Comparison of ENCODE assay signal across 28 mouse cellular contexts in genomic region chr1:93966489-93966888, GRCm38 (mm10). TPM values are rescaled to one million over a fixed set of nuclear protein-coding genes. Genes with fewer than 3 reads are reported as not detected.
DNase-seq lines count a peak whose midpoint lies in the region; ATAC-seq and TF ChIP-seq lines count a peak whose summit lies in the region.
"Not testable (repeated sequence)": the region's sequence is repeated elsewhere in the genome, so short reads cannot be mapped to it uniquely, and the experiment has no call there.
"Had no signal": no experiment of that assay in that cellular context is flagged by ENCODE, and none has a peak within 500 bp of the region (broad histone marks: within the 10 kb centered on the region; RNA-seq: fewer than 3 reads in every experiment).

No protein-coding gene starts in this region.

- not testable (repeated sequence) for DNase-seq in G1E (ENCODE audit: low spot score); embryonic facial prominence, embryonic 14.5 days (ENCODE audit: low spot score); lung, embryonic 14.5 days; stomach, postnatal 0 days (ENCODE audit: low spot score)

- ATAC-seq in G1E (ENCODE audit: extremely low read depth, insufficient number of reproducible peaks, low FRiP score, poor library complexity, severe bottlenecking) = peak; percentile 22; the same call in 1 of the 2 replicates
- 0 out of 2 replicates have a peak, but pooled peaks have one; percentile 37 for ATAC-seq in embryonic facial prominence, embryonic 14.5 days (ENCODE audit: low read depth)
- 0 out of 2 replicates have a peak, but pooled peaks have one; percentile 45 for ATAC-seq in heart, embryonic 12.5 days (ENCODE audit: insufficient number of reproducible peaks, low FRiP score)
- peak; percentile 59 for ATAC-seq in intestine, embryonic 16.5 days
- 0 out of 2 replicates have a peak, but pooled peaks have one; percentile 43 for ATAC-seq in kidney, embryonic 15.5 days (replicated peaks; ENCODE audit: low FRiP score)
- peak; percentile 35; the same call in 1 of the 2 replicates for ATAC-seq in lung, embryonic 14.5 days (ENCODE audit: insufficient read depth)
- peak; percentile 54; the same call in 1 of the 2 replicates for ATAC-seq in megakaryocyte progenitor cell, adult 5-6 weeks (replicated peaks; ENCODE audit: poor library complexity)
- peak; percentile 42; the same call in 1 of the 2 replicates for ATAC-seq in stomach, postnatal 0 days (ENCODE audit: low FRiP score, low TSS enrichment)

- TF ChIP-seq EP300 in stomach, postnatal 0 days (optimal IDR thresholded peaks at IDR 0.05) = not testable (repeated sequence)

- not testable (repeated sequence) for H3K9ac ChIP-seq in embryonic facial prominence, embryonic 14.5 days (ENCODE audit: low read depth, low read length); heart, embryonic 12.5 days; intestine, embryonic 16.5 days (ENCODE audit: low read depth, low read length); kidney, embryonic 15.5 days; lung, embryonic 14.5 days; stomach, postnatal 0 days (ENCODE audit: low read length)

- H3K4me3 ChIP-seq in G1E (ENCODE audit: low read depth, low read length); embryonic facial prominence, embryonic 14.5 days (ENCODE audit: low read depth, low read length); heart, embryonic 12.5 days; intestine, embryonic 16.5 days (ENCODE audit: low read length); kidney, embryonic 15.5 days (replicated peaks); lung, embryonic 14.5 days (ENCODE audit: low read depth, low read length); stomach, postnatal 0 days (ENCODE audit: low read depth, low read length): not testable (repeated sequence)

- not testable (repeated sequence) for H3K27ac ChIP-seq in embryonic facial prominence, embryonic 14.5 days (replicated peaks; ENCODE audit: low read depth, low read length); heart, embryonic 12.5 days (ENCODE audit: poor library complexity, severe bottlenecking); intestine, embryonic 16.5 days (ENCODE audit: low read length); kidney, embryonic 15.5 days; lung, embryonic 14.5 days (ENCODE audit: low read depth); stomach, postnatal 0 days (replicated peaks)

- not testable (repeated sequence) for H3K4me1 ChIP-seq in G1E (ENCODE audit: insufficient read depth, low read depth, low read length); embryonic facial prominence, embryonic 14.5 days (ENCODE audit: control insufficient read depth, insufficient read depth, low read length); heart, embryonic 12.5 days (replicated peaks); intestine, embryonic 16.5 days (ENCODE audit: control insufficient read depth, insufficient read depth, low read length); kidney, embryonic 15.5 days; lung, embryonic 14.5 days (ENCODE audit: insufficient read depth); stomach, postnatal 0 days (replicated peaks; ENCODE audit: control insufficient read depth, insufficient read depth)

- H3K27me3 ChIP-seq in G1E (ENCODE audit: insufficient read depth, low read length); embryonic facial prominence, embryonic 14.5 days (replicated peaks; ENCODE audit: control insufficient read depth, insufficient read depth, low read length); heart, embryonic 12.5 days (replicated peaks); intestine, embryonic 16.5 days (replicated peaks; ENCODE audit: control insufficient read depth, insufficient read depth, low read length); kidney, embryonic 15.5 days; lung, embryonic 14.5 days (ENCODE audit: insufficient read depth, low read length); stomach, postnatal 0 days (ENCODE audit: control insufficient read depth, insufficient read depth, low read length): not testable (repeated sequence)

- WGBS in embryonic facial prominence, embryonic 14.5 days = no CpG with 5 or more reads among the region's 1 CpGs
- no CpG with 5 or more reads among the region's 1 CpGs for WGBS in heart, embryonic 12.5 days
- no CpG with 5 or more reads among the region's 1 CpGs for WGBS in intestine, embryonic 16.5 days
- no CpG with 5 or more reads among the region's 1 CpGs for WGBS in kidney, embryonic 15.5 days
- no CpG with 5 or more reads among the region's 1 CpGs for WGBS in lung, embryonic 14.5 days
- no CpG with 5 or more reads among the region's 1 CpGs for WGBS in stomach, postnatal 0 days

- TF ChIP-seq CTCF in G1E (IDR thresholded peaks at IDR 0.05; ENCODE audit: low read depth, low read length); lung, embryonic 14.5 days (IDR thresholded peaks at IDR 0.05; ENCODE audit: low read depth); stomach, postnatal 0 days (IDR thresholded peaks at IDR 0.05; ENCODE audit: low read depth): not testable (repeated sequence)

- H3K4me2 ChIP-seq in embryonic facial prominence, embryonic 14.5 days (ENCODE audit: low read depth, low read length); heart, embryonic 12.5 days; intestine, embryonic 16.5 days (ENCODE audit: low read depth, low read length); kidney, embryonic 15.5 days; lung, embryonic 14.5 days; stomach, postnatal 0 days (replicated peaks; ENCODE audit: low read depth): not testable (repeated sequence)

- not testable (repeated sequence) for H3K36me3 ChIP-seq in G1E (replicated peaks); embryonic facial prominence, embryonic 14.5 days (ENCODE audit: control insufficient read depth, insufficient read depth, low read length); heart, embryonic 12.5 days; intestine, embryonic 16.5 days (ENCODE audit: control insufficient read depth, insufficient read depth, low read length); kidney, embryonic 15.5 days; lung, embryonic 14.5 days (ENCODE audit: insufficient read depth); stomach, postnatal 0 days (ENCODE audit: control insufficient read depth, insufficient read depth, low read length)

- not testable (repeated sequence) for H3K9me3 ChIP-seq in G1E (replicated peaks); embryonic facial prominence, embryonic 14.5 days (ENCODE audit: control insufficient read depth, low read length); heart, embryonic 12.5 days (replicated peaks); intestine, embryonic 16.5 days (ENCODE audit: control insufficient read depth, low read length); kidney, embryonic 15.5 days (replicated peaks); lung, embryonic 14.5 days (ENCODE audit: low read depth, low read length); stomach, postnatal 0 days (ENCODE audit: control insufficient read depth, low read length)

RNA-seq across cellular contexts. Expression of gene Gal3st2c, which starts 23.8 kb away (rescaled TPM):
- total RNA-seq in G1E (2014; fragmentation: Nextera tagmentation) = 0.39 TPM in 1 of 2 replicates, not detected in the other
- total RNA-seq in G1E (2017) = 0.11 and 0.12 TPM in 2 replicates
- polyA plus RNA-seq in G1E (2012) = not detected in 2 replicates
- polyA plus RNA-seq in embryonic facial prominence, embryonic 14.5 days (2014; fragmentation: Nextera tagmentation; extraction: Ambion mirVana) = 0.04 TPM in 1 of 2 replicates, not detected in the other
- not detected in 2 replicates for polyA plus RNA-seq in heart, embryonic 12.5 days (2016; fragmentation: Nextera tagmentation; extraction: Ambion mirVana)
- polyA plus RNA-seq in intestine, embryonic 16.5 days (2015; fragmentation: Nextera tagmentation; extraction: Ambion mirVana) = 0.01 TPM in 1 of 2 replicates, not detected in the other
- polyA plus RNA-seq in kidney, embryonic 15.5 days (2015; fragmentation: Nextera tagmentation; extraction: Ambion mirVana) = not detected in 2 replicates
- not detected in 2 replicates for polyA plus RNA-seq in lung, embryonic 14.5 days (2014; fragmentation: Nextera tagmentation; extraction: Ambion mirVana)
- total RNA-seq in megakaryocyte progenitor cell, adult 5-6 weeks (2015) = not detected in 2 replicates
- total RNA-seq in megakaryocyte progenitor cell, adult 5-6 weeks (2017) = not detected in 2 replicates
- polyA plus RNA-seq in stomach, postnatal 0 days (2015; fragmentation: Nextera tagmentation; extraction: Ambion mirVana) = 0.01 TPM in 1 of 2 replicates, not detected in the other
- total RNA-seq: hematopoietic stem cell, adult 5-6 weeks had no signal
- polyA plus RNA-seq: embryonic facial prominence, embryonic 13.5 days; forebrain, embryonic 10.5 days; forebrain, embryonic 13.5 days; forebrain, embryonic 16.5 days; frontal cortex, adult 2 months; heart, embryonic 13.5 days; hindbrain, embryonic 12.5 days; hindbrain, embryonic 15.5 days had no signal

RNA-seq across cellular contexts. Expression of gene Gal3st2b, which starts 48.4 kb away (rescaled TPM):
- 1.1 TPM in 1 of 2 replicates, not detected in the other for total RNA-seq in G1E (2014; fragmentation: Nextera tagmentation)
- 0.22 TPM in 1 of 2 replicates, not detected in the other for total RNA-seq in G1E (2017)
- not detected in 2 replicates for polyA plus RNA-seq in G1E (2012)
- 0.25 TPM in 1 of 2 replicates, not detected in the other for polyA plus RNA-seq in embryonic facial prominence, embryonic 14.5 days (2014; fragmentation: Nextera tagmentation; extraction: Ambion mirVana)
- 0.08 TPM in 1 of 2 replicates, not detected in the other for polyA plus RNA-seq in heart, embryonic 12.5 days (2016; fragmentation: Nextera tagmentation; extraction: Ambion mirVana)
- polyA plus RNA-seq in intestine, embryonic 16.5 days (2015; fragmentation: Nextera tagmentation; extraction: Ambion mirVana) = 0.06 and 0.27 TPM in 2 replicates
- not detected in 2 replicates for polyA plus RNA-seq in kidney, embryonic 15.5 days (2015; fragmentation: Nextera tagmentation; extraction: Ambion mirVana)
- not detected in 2 replicates for polyA plus RNA-seq in lung, embryonic 14.5 days (2014; fragmentation: Nextera tagmentation; extraction: Ambion mirVana)
- not detected in 2 replicates for total RNA-seq in megakaryocyte progenitor cell, adult 5-6 weeks (2015)
- not detected in 2 replicates for total RNA-seq in megakaryocyte progenitor cell, adult 5-6 weeks (2017)
- polyA plus RNA-seq in stomach, postnatal 0 days (2015; fragmentation: Nextera tagmentation; extraction: Ambion mirVana) = 0.07 and 0.10 TPM in 2 replicates
- total RNA-seq: adrenal gland, adult 18-20 months; ES-E14; gastrocnemius, postnatal 14 days; hematopoietic stem cell, adult 5-6 weeks had no signal
- polyA plus RNA-seq: embryonic facial prominence, embryonic 13.5 days; forebrain, embryonic 10.5 days; forebrain, embryonic 13.5 days; heart, embryonic 13.5 days; hindbrain, embryonic 15.5 days had no signal

RNA-seq across cellular contexts. Expression of gene Neu4, which starts 53.8 kb away (rescaled TPM):
- total RNA-seq in G1E (2014; fragmentation: Nextera tagmentation) = not detected in 2 replicates
- 0.17 and 0.22 TPM in 2 replicates for total RNA-seq in G1E (2017)
- polyA plus RNA-seq in G1E (2012) = not detected in 2 replicates
- polyA plus RNA-seq in embryonic facial prominence, embryonic 14.5 days (2014; fragmentation: Nextera tagmentation; extraction: Ambion mirVana) = not detected in 2 replicates
- polyA plus RNA-seq in heart, embryonic 12.5 days (2016; fragmentation: Nextera tagmentation; extraction: Ambion mirVana) = not detected in 2 replicates
- not detected in 2 replicates for polyA plus RNA-seq in intestine, embryonic 16.5 days (2015; fragmentation: Nextera tagmentation; extraction: Ambion mirVana)
- not detected in 2 replicates for polyA plus RNA-seq in kidney, embryonic 15.5 days (2015; fragmentation: Nextera tagmentation; extraction: Ambion mirVana)
- not detected in 2 replicates for polyA plus RNA-seq in lung, embryonic 14.5 days (2014; fragmentation: Nextera tagmentation; extraction: Ambion mirVana)
- total RNA-seq in megakaryocyte progenitor cell, adult 5-6 weeks (2015) = not detected in 2 replicates
- total RNA-seq in megakaryocyte progenitor cell, adult 5-6 weeks (2017) = not detected in 2 replicates
- polyA plus RNA-seq in stomach, postnatal 0 days (2015; fragmentation: Nextera tagmentation; extraction: Ambion mirVana) = not detected in 2 replicates
- total RNA-seq: adrenal gland, adult 18-20 months; adrenal gland, postnatal 10 days; adrenal gland, postnatal 36 days; ES-E14; gastrocnemius, adult 2 months; gastrocnemius, postnatal 14 days; gastrocnemius, postnatal 4 days; heart, adult 18-20 months; heart, postnatal 25 days; hematopoietic stem cell, adult 5-6 weeks had no signal
- polyA plus RNA-seq: embryonic facial prominence, embryonic 13.5 days; forebrain, embryonic 10.5 days; forebrain, embryonic 13.5 days; forebrain, embryonic 16.5 days; heart, embryonic 16.5 days; hindbrain, embryonic 12.5 days; hindbrain, embryonic 15.5 days; Patski had no signal
